Mouse (Mus musculus) thymus, adult 18-20 months (tissue): ENCODE measurements around the gene Inafm1.
"Not testable (repeated sequence)": the region's sequence is repeated elsewhere in the genome, so short reads cannot be mapped to it uniquely, and the experiment has no call there.

Experiments used
- DNase-seq, 2 experiments: peaks; one replicate each; pipeline ENCODE4 v3.0.0; 2022; ENCODE audit warnings: mixed read lengths in 2 of 2

The Inafm1 gene

GRCm38 (mm10) chr7:16261097-16261496, 12.3 kb downstream of the Inafm1 start:
- no peak for DNase-seq

GRCm38 (mm10) chr7:16259110-16259590, 14.3 kb downstream of the Inafm1 start, which contains the start of gene C5ar1:
C5ar1 (minus strand) TSS chr7:16259540.
- DNase-seq = no peak

GRCm38 (mm10) chr7:16257830-16258229, 15.6 kb downstream of the Inafm1 start:
- DNase-seq = no peak

- not testable (repeated sequence) for DNase-seq
Observed at GRCm38 (mm10) chr7:16255963-16256362, 17.5 kb downstream of the Inafm1 start.

GRCm38 (mm10) chr7:16254195-16254594, 19.2 kb downstream of the Inafm1 start:
- DNase-seq = no peak

- no peak for DNase-seq
Observed at GRCm38 (mm10) chr7:16250687-16251086, 22.7 kb downstream of the Inafm1 start.

- no peak for DNase-seq
Observed at GRCm38 (mm10) chr7:16245958-16246357, 27.5 kb downstream of the Inafm1 start.

GRCm38 (mm10) chr7:16244067-16244466, 29.4 kb downstream of the Inafm1 start, which contains the start of gene C5ar2:
C5ar2 (minus strand) TSS chr7:16244154.
- DNase-seq = no peak

- no peak for DNase-seq
Observed at GRCm38 (mm10) chr7:16242198-16242597, 31.2 kb downstream of the Inafm1 start.

GRCm38 (mm10) chr7:16241787-16242186, 31.6 kb downstream of the Inafm1 start:
- DNase-seq = no peak

GRCm38 (mm10) chr7:16240978-16241303, 32.5 kb downstream of the Inafm1 start:
- no peak for DNase-seq

GRCm38 (mm10) chr7:16240281-16240977, 33.0 kb downstream of the Inafm1 start:
- DNase-seq = no peak

GRCm38 (mm10) chr7:16239554-16239997, 33.8 kb downstream of the Inafm1 start:
- DNase-seq = no peak

GRCm38 (mm10) chr7:16229869-16230268, 43.5 kb downstream of the Inafm1 start:
- no peak for DNase-seq
